Mouse (Mus musculus) left cerebral cortex, adult 6 months (tissue): Measurements from ENCODE around the gene Gm10203. TPM values are rescaled to one million over a fixed set of nuclear protein-coding genes. Genes with fewer than 3 reads are reported as not detected.

ENCODE experiments used
- long read RNA-seq, 2 experiments: library from polyadenylated mRNA; unstranded; transcript quantifications; one replicate each; pipeline ENCODE4 v2.0.0; 2019 to 2020
- polyA plus RNA-seq: library from polyadenylated mRNA; unstranded; fragments of <200 nt; fragmentation: Nextera tagmentation; gene quantifications from 2 replicates; pipeline ENCODE4 v1.2.3, GENCODE M21; 2021

Gm10203 gene
- polyA plus RNA-seq: not detected in 2 replicates
- long read RNA-seq, experiment 1: 0 reads
- long read RNA-seq, experiment 2: 0 reads

GRCm38 (mm10) chr6:149129870-149130269, at the start of gene Gm10203:
TSS of gene Gm10203 (plus strand) at chr6:149130170.

DNA sequence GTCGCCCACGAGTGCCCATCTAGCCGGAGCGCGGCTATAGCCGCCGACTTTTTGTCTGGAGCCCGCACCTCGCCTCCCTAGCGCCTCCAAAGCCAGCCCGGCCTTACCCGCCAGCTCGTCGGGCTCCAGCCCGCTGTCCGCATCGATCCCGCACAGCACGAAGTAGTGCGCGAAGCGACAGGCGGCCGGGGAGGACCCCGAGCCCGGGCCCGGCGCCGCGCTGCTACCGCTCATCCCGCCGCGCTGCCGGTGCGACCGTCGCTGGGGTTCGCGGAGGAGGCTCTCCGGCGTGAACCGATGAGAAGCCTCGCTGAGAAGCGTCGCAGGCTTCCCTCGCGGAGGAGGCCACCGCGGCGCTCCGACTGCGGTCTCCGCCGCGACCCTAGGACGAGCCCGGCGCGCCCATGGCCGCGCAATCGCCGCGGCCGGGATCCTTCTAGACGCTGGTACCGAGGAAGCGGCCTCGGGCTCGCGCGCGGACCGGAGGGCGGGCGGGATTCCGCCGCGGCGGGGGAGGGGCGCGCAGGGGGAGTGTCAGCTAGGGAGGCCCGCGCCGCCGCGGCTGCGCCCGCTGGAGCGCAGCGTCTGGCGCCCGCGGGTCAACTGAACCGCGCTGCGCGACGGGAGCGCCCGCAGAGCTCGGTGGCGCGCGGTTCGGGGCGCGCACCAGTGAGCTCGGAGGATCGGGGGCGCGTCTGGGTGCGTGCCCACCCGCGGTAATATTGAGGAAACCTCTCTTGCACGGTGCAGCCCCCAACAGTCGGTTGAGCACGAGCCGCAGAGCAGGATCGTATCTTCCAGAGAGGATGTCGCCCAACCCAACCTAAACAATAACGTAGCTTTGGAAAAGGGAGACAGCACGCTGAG, 28.7 kb upstream of the Gm10203 start, which contains the start of gene Dennd5b:
Dennd5b (minus strand) TSS at position 605 of the 867 bp plus-strand sequence.

DNA sequence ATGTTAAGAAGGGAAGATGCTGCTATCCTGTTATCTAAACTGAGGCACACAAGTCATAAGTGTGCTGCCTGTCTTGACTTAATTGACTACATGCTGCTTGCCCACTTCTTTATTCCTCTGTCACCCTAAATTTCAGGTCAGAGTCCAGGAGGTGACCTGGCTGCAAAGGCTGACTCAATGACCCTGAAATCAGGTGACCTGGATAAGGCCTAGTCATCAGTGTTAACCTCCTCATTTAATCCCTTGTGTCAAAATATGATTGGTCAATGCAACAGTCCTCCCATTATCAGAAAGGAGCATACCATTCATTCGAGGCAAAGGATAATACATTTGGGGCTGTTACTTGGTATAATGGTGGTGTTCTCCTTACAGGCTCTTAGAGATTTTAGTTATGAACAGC, 9.5 kb downstream of the Gm10203 start, which contains the start of gene Etfbkmt:
Etfbkmt (plus strand) TSS at position 379 of the 400 bp plus-strand sequence.

Other genes with a start within 250 kb of the Gm10203 start
- 0.56 and 1.0 TPM in 2 replicates for gene Caprin2, start 233.9 kb upstream of the Gm10203 start, polyA plus RNA-seq
- gene Sinhcaf, start 183.7 kb upstream of the Gm10203 start, polyA plus RNA-seq: 1.5 and 1.7 TPM in 2 replicates
- gene Dennd5b, start 28.5 kb upstream of the Gm10203 start, polyA plus RNA-seq: 17.6 TPM in 2 replicates
- 3.3 and 3.5 TPM in 2 replicates for gene Etfbkmt, start 9.7 kb downstream of the Gm10203 start, polyA plus RNA-seq
- gene Amn1, start 58.5 kb downstream of the Gm10203 start, polyA plus RNA-seq: 31.8 and 43.6 TPM in 2 replicates
- 4.5 and 7.2 TPM in 2 replicates for gene Resf1, start 179.2 kb downstream of the Gm10203 start, polyA plus RNA-seq